Mouse (Mus musculus) midbrain, postnatal 0 days (tissue): Measurements from ENCODE around the gene Apobec1. TPM values are rescaled to one million over a fixed set of nuclear protein-coding genes. Genes with fewer than 3 reads are reported as not detected.

Source experiments
- ATAC-seq: fragments of 200-750 bp; cut with Nextera tagmentation; 2 replicates; pipeline ENCODE4 v1.8.0; 2017; ENCODE audit warnings: moderate number of reproducible peaks, mild to moderate bottlenecking, moderate TSS enrichment, moderate library complexity; ENCODE audit not compliant: low FRiP score
- DNase-seq: peaks from one replicate; pipeline ENCODE4 v3.0.0-alpha.2; 2015; ENCODE audit warnings: low spot score
- H3K27ac ChIP-seq: fragments of 300-500 bp; sonication (generic); 2 replicates; pipeline ENCODE4 v1.5.1; 2014; ENCODE audit warnings: low read depth, mild to moderate bottlenecking, low read length, mixed read lengths
- H3K27me3 ChIP-seq: fragments of 300-500 bp; sonication (generic); 2 replicates; pipeline ENCODE4 v1.6.1; 2014; ENCODE audit warnings: low read length, control low read depth, mixed read lengths; ENCODE audit not compliant: insufficient read depth
- H3K36me3 ChIP-seq: fragments of 300-500 bp; sonication (generic); 2 replicates; pipeline ENCODE4 v1.6.1; 2014; ENCODE audit warnings: low read length, control low read depth, mixed read lengths; ENCODE audit not compliant: insufficient read depth
- H3K4me1 ChIP-seq: fragments of 300-500 bp; sonication (generic); 2 replicates; pipeline ENCODE4 v1.6.1; 2014; ENCODE audit warnings: mild to moderate bottlenecking, control low read depth, antibody characterized with exemption, low read length, mixed read lengths; ENCODE audit not compliant: insufficient read depth
- H3K4me2 ChIP-seq: fragments of 300-500 bp; sonication (generic); 2 replicates; pipeline ENCODE4 v1.6.1; 2014; ENCODE audit warnings: low read depth, mild to moderate bottlenecking, low read length, mixed read lengths; ENCODE audit not compliant: poor library complexity, severe bottlenecking
- H3K4me3 ChIP-seq: fragments of 300-500 bp; sonication (generic); 2 replicates; pipeline ENCODE4 v1.5.1; 2014; ENCODE audit warnings: low read depth, mild to moderate bottlenecking, low read length, moderate library complexity
- H3K9ac ChIP-seq: fragments of 300-500 bp; sonication (generic); replicated peaks from 2 replicates; pipeline ENCODE4 v1.6.1; 2014; ENCODE audit warnings: mild to moderate bottlenecking, low read length, moderate library complexity, mixed read lengths; ENCODE audit not compliant: poor library complexity, severe bottlenecking
- H3K9me3 ChIP-seq: fragments of 300-500 bp; sonication (generic); 2 replicates; pipeline ENCODE4 v1.6.1; 2016; ENCODE audit warnings: low read length, control low read depth
- CTCF ChIP-seq: IDR thresholded peaks from 2 replicates; pipeline ENCODE4 v1.5.1; 2016; ENCODE audit warnings: antibody characterized with exemption, mild to moderate bottlenecking
- WGBS: fragments of 180-500 bp; shearing (Covaris S2); extraction: QIAGEN DNeasy Blood & Tissue Kit; methylation state at CpG from one replicate; pipeline ENCODE4 v1.1.7; 2014; 5-methylcytosine and 5-hydroxymethylcytosine counted together
- polyA plus RNA-seq: library from polyadenylated mRNA; unstranded; fragments of >200 nt; fragmentation: Nextera tagmentation; extraction: Ambion mirVana; gene quantifications from 2 replicates; pipeline ENCODE4 v1.2.1, GENCODE M21; 2015
- total RNA-seq: library from RNA; depleted of rRNA; stranded (reverse); fragments of >200 nt; gene quantifications from 2 replicates; pipeline ENCODE4 v1.2.3, GENCODE M21; 2014

The Apobec1 gene
- total and polyA plus RNA-seq, 2 experiments from 2014 or later, result 0.88 to 2.1 TPM

DNA sequence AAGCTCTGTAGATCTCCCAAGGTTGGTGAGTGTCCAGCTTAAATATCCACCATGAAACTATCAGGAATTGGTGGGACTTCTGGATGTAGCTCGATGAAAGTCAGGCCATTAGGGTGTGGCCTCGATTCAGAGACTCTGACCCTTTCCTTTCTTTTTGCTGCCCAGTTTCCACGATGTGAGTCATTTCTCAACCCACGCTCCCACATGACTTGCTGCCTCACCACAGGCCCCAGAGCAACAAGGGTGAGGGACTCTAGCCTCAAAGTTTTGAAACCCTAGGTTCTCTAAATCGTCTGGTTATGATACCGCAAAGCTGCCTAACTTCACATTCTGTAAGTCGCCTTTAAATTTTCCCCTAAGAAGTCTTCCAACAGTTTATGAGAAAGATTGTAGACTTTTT is 33.1 kb upstream of the Apobec1 start:
- ATAC-seq, result no peak
- no peak for TF ChIP-seq CTCF
- Histone ChIP-seq H3K4me2 (no peak overlapping the region), H3K4me3 (no peak overlapping the region), H3K9ac (no peak overlapping the region), H3K4me1 (no peaks in the 10 kb centered on the region), H3K36me3 (no peaks in the 10 kb centered on the region), H3K9me3 (no peaks in the 10 kb centered on the region), H3K27me3 (no peaks in the 10 kb centered on the region), H3K27ac (no peak overlapping the region)
- 91% methylated on average over 7 of the region's 7 CpGs for WGBS
- no peak for DNase-seq

DNA sequence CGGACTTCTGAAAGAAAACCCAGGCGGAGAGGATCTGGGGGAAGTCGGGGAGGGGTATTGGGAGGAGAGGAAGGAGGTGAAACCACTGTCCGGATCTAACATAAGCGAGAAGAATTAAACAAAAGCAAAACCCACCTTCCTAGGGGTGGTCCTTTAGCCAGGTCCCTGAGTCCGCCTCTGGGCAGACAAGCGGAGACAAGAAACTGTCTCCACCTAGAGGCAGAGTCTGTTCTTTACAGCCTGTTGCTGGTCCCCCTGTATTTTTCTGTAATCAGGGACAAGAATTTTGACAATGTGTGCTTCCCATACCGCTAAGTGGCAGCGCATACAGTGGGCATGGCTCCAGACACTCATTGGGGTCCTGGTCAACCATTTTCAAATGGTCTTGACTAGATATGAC is 31.2 kb upstream of the Apobec1 start:
- no peak overlapping the region for H3K4me2 ChIP-seq
- peak; percentile 43 for TF ChIP-seq CTCF
- 58% methylated on average over 9 of the region's 9 CpGs for WGBS
- H3K9ac ChIP-seq, result no peak overlapping the region
- no peaks in the 10 kb centered on the region for H3K9me3 ChIP-seq
- H3K4me3 ChIP-seq, result no peak overlapping the region
- no peaks in the 10 kb centered on the region for H3K36me3 ChIP-seq
- ATAC-seq (no peak), DNase-seq (peak; percentile 12)
- H3K27ac ChIP-seq, result no peak overlapping the region
- no peaks in the 10 kb centered on the region for H3K27me3 ChIP-seq
- H3K4me1 ChIP-seq, result no peaks in the 10 kb centered on the region

DNA sequence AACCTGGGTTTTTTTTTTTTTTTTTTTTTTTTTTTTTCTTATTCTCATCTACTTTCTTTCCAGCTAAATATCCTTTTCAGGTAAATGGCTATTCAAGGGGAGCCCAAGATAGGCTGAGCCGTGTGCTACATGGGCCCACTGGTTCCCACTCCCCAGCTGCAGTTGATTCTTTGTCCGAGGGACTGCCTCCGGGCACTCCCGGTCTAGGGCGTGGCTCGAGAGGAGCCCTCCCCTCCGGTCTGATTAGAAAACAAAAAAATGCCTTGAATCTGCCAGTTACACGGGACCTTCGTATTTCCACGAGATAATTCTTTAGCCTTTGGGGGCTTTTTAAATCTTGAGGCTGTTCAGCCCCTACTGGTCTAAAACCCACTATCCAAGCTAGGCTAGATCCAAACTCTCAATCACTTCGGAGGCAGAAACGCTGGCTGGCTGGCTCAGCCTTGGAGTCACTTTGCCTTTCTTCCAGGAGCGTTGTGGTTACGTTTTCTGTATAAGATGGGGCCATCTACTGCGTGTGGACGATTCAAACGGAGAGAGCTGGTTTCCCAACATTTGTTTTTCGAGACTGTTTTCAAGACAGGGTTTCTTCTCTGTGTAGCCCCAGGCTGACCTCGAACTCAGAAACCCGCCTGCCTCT is 25.3 kb upstream of the Apobec1 start:
- DNase-seq (no peak), ATAC-seq (no peak)
- no peak overlapping the region for H3K9ac ChIP-seq
- no peaks in the 10 kb centered on the region for H3K4me1 ChIP-seq
- no peaks in the 10 kb centered on the region for H3K9me3 ChIP-seq
- no peak overlapping the region for H3K4me3 ChIP-seq
- H3K36me3 ChIP-seq, result no peaks in the 10 kb centered on the region
- no peak overlapping the region for H3K27ac ChIP-seq
- H3K27me3 ChIP-seq, result no peaks in the 10 kb centered on the region
- no peak for TF ChIP-seq CTCF
- WGBS, result 54% methylated on average over 20 of the region's 20 CpGs
- peak overlapping the region; percentile 7; the same call in 1 of the 2 replicates for H3K4me2 ChIP-seq

DNA sequence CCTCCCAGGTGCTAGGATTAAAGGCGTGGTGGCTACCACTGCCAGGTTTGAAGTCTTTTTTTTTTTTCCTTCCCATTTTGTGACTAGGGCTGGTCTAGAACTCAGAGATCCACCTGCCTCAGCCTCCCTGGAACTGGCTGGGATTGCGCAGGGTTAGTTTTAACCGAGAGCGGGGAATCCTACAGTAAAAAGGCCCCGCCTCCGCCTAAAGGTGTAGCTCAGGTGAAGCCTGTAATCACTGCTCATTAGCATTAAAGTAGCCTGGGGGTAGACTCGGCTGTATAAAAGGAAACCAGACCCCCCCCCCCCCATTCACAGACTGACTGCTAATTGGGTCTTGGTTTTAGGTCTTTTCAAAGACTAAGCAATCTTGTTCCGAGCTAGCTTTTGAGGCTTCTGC is 23.9 kb upstream of the Apobec1 start, which contains the start of gene Dppa3:
Gene Dppa3, plus strand, starts transcription at position 301 of the 400 bp plus-strand sequence.
- no peaks in the 10 kb centered on the region for H3K4me1 ChIP-seq
- H3K4me2 ChIP-seq, result no peak within 1 kb of the TSS
- TF ChIP-seq CTCF, result no peak
- 90% methylated on average over 8 of the region's 8 CpGs for WGBS
- no peak within 1 kb of the TSS for H3K9ac ChIP-seq
- no peak within 1 kb of the TSS for H3K27ac ChIP-seq
- no peaks in the 10 kb centered on the region for H3K9me3 ChIP-seq
- no peaks in the 10 kb centered on the region for H3K27me3 ChIP-seq
- no peaks in the 10 kb centered on the region for H3K36me3 ChIP-seq
- no peak within 1 kb of the TSS for H3K4me3 ChIP-seq
- DNase-seq, result no peak
- no peak for ATAC-seq

DNA sequence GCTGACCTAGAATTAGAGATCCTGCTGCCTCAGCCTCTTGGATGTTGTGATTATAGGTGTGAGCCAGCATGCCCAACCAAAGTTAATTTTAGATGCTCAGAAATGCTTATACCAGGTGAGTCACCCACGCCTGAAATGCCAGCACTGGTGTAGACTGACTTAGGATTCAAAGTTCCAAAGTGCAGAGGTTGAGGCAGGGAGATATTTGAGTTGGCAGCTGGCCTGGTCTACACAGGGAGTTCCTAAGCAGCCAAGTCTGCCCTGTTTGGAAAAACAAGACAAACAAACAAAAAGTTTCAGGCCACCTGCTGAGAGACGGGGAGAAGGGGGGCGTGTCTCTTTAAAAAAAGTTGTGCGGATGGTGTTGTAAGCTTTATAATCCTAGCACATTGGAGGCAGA is 22.9 kb upstream of the Apobec1 start:
- no peak overlapping the region for H3K4me2 ChIP-seq
- H3K9ac ChIP-seq, result no peak overlapping the region
- WGBS, result 81% methylated on average over 4 of the region's 4 CpGs
- H3K9me3 ChIP-seq, result no peaks in the 10 kb centered on the region
- no peak overlapping the region for H3K4me3 ChIP-seq
- no peak for ATAC-seq
- DNase-seq, result no peak
- H3K4me1 ChIP-seq, result no peaks in the 10 kb centered on the region
- H3K27ac ChIP-seq, result no peak overlapping the region
- no peaks in the 10 kb centered on the region for H3K27me3 ChIP-seq
- no peak for TF ChIP-seq CTCF
- H3K36me3 ChIP-seq, result no peaks in the 10 kb centered on the region

DNA sequence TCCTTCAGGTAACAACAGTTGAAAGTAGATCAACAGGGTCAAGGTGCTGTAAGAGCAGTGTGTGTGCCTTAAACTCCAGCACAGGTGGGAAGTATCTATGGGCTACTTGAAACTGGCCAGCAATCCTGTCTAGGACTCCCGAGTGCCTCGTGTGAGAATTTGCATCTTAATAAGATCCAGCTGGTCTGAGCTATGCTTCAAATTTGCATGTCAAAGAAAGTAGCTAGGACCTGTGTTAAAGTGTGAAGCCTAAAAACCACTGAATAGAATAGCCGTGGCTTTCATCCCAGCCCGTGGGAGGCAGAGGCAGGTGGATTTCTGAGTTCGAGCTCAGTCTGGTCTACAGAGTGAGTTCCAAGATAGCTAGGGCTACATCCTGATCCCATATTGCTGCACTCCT is 22.2 kb upstream of the Apobec1 start:
- 19% methylated on average over 5 of the region's 5 CpGs for WGBS

More for the DNA sequence above, 22.2 kb upstream of the Apobec1 start:
- Histone ChIP-seq H3K9me3 (no peaks in the 10 kb centered on the region), H3K9ac (no peak overlapping the region), H3K4me3 (no peak overlapping the region), H3K36me3 (no peaks in the 10 kb centered on the region), H3K4me2 (no peak overlapping the region), H3K27me3 (no peaks in the 10 kb centered on the region), H3K4me1 (no peaks in the 10 kb centered on the region), H3K27ac (no peak overlapping the region)
- TF ChIP-seq CTCF, result no peak
- DNase-seq (no peak), ATAC-seq (no peak)
